Mouse (Mus musculus) limb, embryonic 11.5 days (tissue): Measurements from ENCODE around the gene Tmem231. TPM values are rescaled to one million over a fixed set of nuclear protein-coding genes. Genes with fewer than 3 reads are reported as not detected.

Source experiments
- polyA plus RNA-seq: library from polyadenylated mRNA; unstranded; fragments of >200 nt; fragmentation: Nextera tagmentation; extraction: Ambion mirVana; gene quantifications from 2 replicates; pipeline ENCODE4 v1.2.1, GENCODE M21; 2014

Tmem231 gene
- polyA plus RNA-seq, 1 experiment from 2014 or later = 19.8 TPM

Other genes starting within 250 kb of the Tmem231 start
- gene Ctrb1, start 242.9 kb downstream of the Tmem231 start, polyA plus RNA-seq = not detected in 2 replicates
- 40.4 and 47.9 TPM in 2 replicates for gene Bcar1, start 190.1 kb downstream of the Tmem231 start, polyA plus RNA-seq
- 268 TPM in 2 replicates for gene Cfdp1, start 79.6 kb downstream of the Tmem231 start, polyA plus RNA-seq
- gene Tmem170, start 57.1 kb downstream of the Tmem231 start, polyA plus RNA-seq = 7.7 and 7.8 TPM in 2 replicates
- 2.5 and 2.9 TPM in 2 replicates for gene Chst5, start 23.4 kb downstream of the Tmem231 start, polyA plus RNA-seq
- 179 and 182 TPM in 2 replicates for gene Gabarapl2, start 6.8 kb upstream of the Tmem231 start, polyA plus RNA-seq
- gene Adat1, start 58.4 kb upstream of the Tmem231 start, polyA plus RNA-seq = 12.6 and 13.9 TPM in 2 replicates
- 288 TPM in 2 replicates for gene Kars, start 77.4 kb upstream of the Tmem231 start, polyA plus RNA-seq
- gene Terf2ip, start 77.5 kb upstream of the Tmem231 start, polyA plus RNA-seq = 28.6 and 29.2 TPM in 2 replicates
- gene Gm6793, start 81.2 kb upstream of the Tmem231 start, polyA plus RNA-seq = 0.75 and 1.2 TPM in 2 replicates